Mouse (Mus musculus) ES-E14 (cell line): ENCODE measurements around the gene Pycard.

Source experiments
- HCFC1 ChIP-seq: IDR thresholded peaks from 2 replicates; pipeline ENCODE4 v1.6.1; 2012; ENCODE audit warnings: low read length, inconsistent platforms, borderline replicate concordance; ENCODE audit not compliant: insufficient read depth
- ZC3H11A ChIP-seq: IDR thresholded peaks from 2 replicates; pipeline ENCODE4 v1.6.1; 2012; ENCODE audit warnings: low read depth, mild to moderate bottlenecking, inconsistent platforms, low read length, borderline replicate concordance
- ZNF384 ChIP-seq: IDR thresholded peaks from 2 replicates; pipeline ENCODE4 v1.6.1; 2012; ENCODE audit warnings: low read depth, low read length, inconsistent platforms

DNA sequence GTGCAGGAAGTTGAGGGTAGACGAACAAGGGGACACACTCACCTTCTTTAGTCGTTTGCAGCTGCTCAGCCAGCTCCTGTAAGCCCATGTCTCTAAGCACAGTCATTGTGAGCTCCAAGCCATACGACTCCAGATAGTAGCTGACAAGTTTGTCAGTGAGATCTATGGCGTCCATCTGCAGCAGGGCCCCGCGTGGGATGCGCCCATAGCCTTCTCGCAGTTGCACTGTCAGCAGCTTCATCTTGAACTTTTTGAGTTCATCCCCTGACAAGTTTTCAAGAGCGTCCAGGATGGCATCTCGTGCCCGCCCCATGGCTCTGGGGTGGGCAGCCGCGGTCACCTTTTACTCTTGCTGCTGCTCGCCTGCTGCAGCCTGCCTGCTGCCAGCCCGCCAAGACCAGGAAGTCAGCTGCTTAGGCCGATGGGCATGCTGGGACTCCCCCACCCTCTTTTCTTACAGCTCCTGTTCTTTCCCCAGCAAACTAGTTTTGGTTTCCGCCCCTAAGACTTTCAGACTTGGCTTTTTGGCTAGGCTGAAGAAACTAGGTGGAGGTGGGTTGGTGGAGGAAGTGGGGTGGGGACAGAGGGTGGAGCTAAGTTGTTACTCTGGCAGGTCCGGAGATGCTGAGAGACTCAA lies at the start of gene Pycard:
- TF ChIP-seq HCFC1, result no peak
- no peak for TF ChIP-seq ZNF384
- no peak for TF ChIP-seq ZC3H11A
